Mouse (Mus musculus): ENCODE results near the gene Slc29a4. TPM values are rescaled to one million over a fixed set of nuclear protein-coding genes. Genes with fewer than 3 reads are reported as not detected.
A peak's percentile ranks its signal among the peaks of the same experiment; 100 is the strongest.

The Slc29a4 gene
- polyA plus RNA-seq, 1 experiment, result 0.67 TPM

- no peaks in the 10 kb centered on the region for H3K36me3 ChIP-seq (ENCODE audit: control insufficient read depth, insufficient read depth, low read length)
- TF ChIP-seq CTCF (IDR thresholded peaks at IDR 0.05; ENCODE audit: control insufficient read depth, insufficient read depth, insufficient replicate concordance, low read depth, low read length), result no peak
- no peak for TF ChIP-seq POLR2A (IDR thresholded peaks at IDR 0.05; ENCODE audit: control insufficient read depth, low read depth, low read length)
- no peak overlapping the region for H3K27ac ChIP-seq (ENCODE audit: control insufficient read depth, insufficient read depth, low read depth, low read length)
- no peaks in the 10 kb centered on the region for H3K27me3 ChIP-seq (ENCODE audit: control insufficient read depth, insufficient read depth, low read length)
- H3K4me1 ChIP-seq (ENCODE audit: control insufficient read depth, insufficient read depth, low read length), result no peaks in the 10 kb centered on the region
- no peak overlapping the region for H3K4me3 ChIP-seq (ENCODE audit: control insufficient read depth, low read depth, low read length)
Observed at GRCm38 (mm10) chr5:142709436-142709835, 17.1 kb downstream of the Slc29a4 start.

- no peak for TF ChIP-seq POLR2A (IDR thresholded peaks at IDR 0.05; ENCODE audit: control insufficient read depth, low read depth, low read length)
- peak; percentile 64; the same call in 1 of the 2 replicates for TF ChIP-seq CTCF (IDR thresholded peaks at IDR 0.05; ENCODE audit: control insufficient read depth, insufficient read depth, insufficient replicate concordance, low read depth, low read length)
- H3K27me3 ChIP-seq (ENCODE audit: control insufficient read depth, insufficient read depth, low read length), result no peaks in the 10 kb centered on the region
- H3K4me1 ChIP-seq (ENCODE audit: control insufficient read depth, insufficient read depth, low read length), result no peaks in the 10 kb centered on the region
- H3K27ac ChIP-seq (ENCODE audit: control insufficient read depth, insufficient read depth, low read depth, low read length), result no peak overlapping the region
- H3K4me3 ChIP-seq (ENCODE audit: control insufficient read depth, low read depth, low read length), result no peak overlapping the region
- no peaks in the 10 kb centered on the region for H3K36me3 ChIP-seq (ENCODE audit: control insufficient read depth, insufficient read depth, low read length)
Observed at GRCm38 (mm10) chr5:142712373-142712772, 20.1 kb downstream of the Slc29a4 start.

GRCm38 (mm10) chr5:142713966-142714365 is 21.7 kb downstream of the Slc29a4 start:
- TF ChIP-seq CTCF (IDR thresholded peaks at IDR 0.05; ENCODE audit: control insufficient read depth, insufficient read depth, insufficient replicate concordance, low read depth, low read length) (peak; percentile 2; the same call in 1 of the 2 replicates), POLR2A (IDR thresholded peaks at IDR 0.05; ENCODE audit: control insufficient read depth, low read depth, low read length) (no peak)
- Histone ChIP-seq H3K4me3 (ENCODE audit: control insufficient read depth, low read depth, low read length) (no peak overlapping the region), H3K4me1 (ENCODE audit: control insufficient read depth, insufficient read depth, low read length) (no peaks in the 10 kb centered on the region), H3K27ac (ENCODE audit: control insufficient read depth, insufficient read depth, low read depth, low read length) (no peak overlapping the region), H3K36me3 (ENCODE audit: control insufficient read depth, insufficient read depth, low read length) (no peaks in the 10 kb centered on the region), H3K27me3 (ENCODE audit: control insufficient read depth, insufficient read depth, low read length) (no peaks in the 10 kb centered on the region)

- TF ChIP-seq CTCF (IDR thresholded peaks at IDR 0.05; ENCODE audit: control insufficient read depth, insufficient read depth, insufficient replicate concordance, low read depth, low read length) (no peak), POLR2A (IDR thresholded peaks at IDR 0.05; ENCODE audit: control insufficient read depth, low read depth, low read length) (no peak)
- H3K4me3 ChIP-seq (ENCODE audit: control insufficient read depth, low read depth, low read length), result no peak overlapping the region
- H3K27me3 ChIP-seq (ENCODE audit: control insufficient read depth, insufficient read depth, low read length), result no peaks in the 10 kb centered on the region
- no peaks in the 10 kb centered on the region for H3K4me1 ChIP-seq (ENCODE audit: control insufficient read depth, insufficient read depth, low read length)
- no peaks in the 10 kb centered on the region for H3K36me3 ChIP-seq (ENCODE audit: control insufficient read depth, insufficient read depth, low read length)
- H3K27ac ChIP-seq (ENCODE audit: control insufficient read depth, insufficient read depth, low read depth, low read length), result no peak overlapping the region
Observed at GRCm38 (mm10) chr5:142715059-142715458, 22.7 kb downstream of the Slc29a4 start.

GRCm38 (mm10) chr5:142716056-142716455 is 23.7 kb downstream of the Slc29a4 start:
- Histone ChIP-seq H3K4me3 (ENCODE audit: control insufficient read depth, low read depth, low read length) (no peak overlapping the region), H3K27ac (ENCODE audit: control insufficient read depth, insufficient read depth, low read depth, low read length) (no peak overlapping the region), H3K4me1 (ENCODE audit: control insufficient read depth, insufficient read depth, low read length) (peaks cover under 1% of the 10 kb centered on the region; the same call in 1 of the 2 replicates), H3K27me3 (ENCODE audit: control insufficient read depth, insufficient read depth, low read length) (no peaks in the 10 kb centered on the region), H3K36me3 (ENCODE audit: control insufficient read depth, insufficient read depth, low read length) (no peaks in the 10 kb centered on the region)
- TF ChIP-seq POLR2A (IDR thresholded peaks at IDR 0.05; ENCODE audit: control insufficient read depth, low read depth, low read length) (no peak), CTCF (IDR thresholded peaks at IDR 0.05; ENCODE audit: control insufficient read depth, insufficient read depth, insufficient replicate concordance, low read depth, low read length) (no peak)

- Histone ChIP-seq H3K27me3 (ENCODE audit: control insufficient read depth, insufficient read depth, low read length) (no peaks in the 10 kb centered on the region), H3K36me3 (ENCODE audit: control insufficient read depth, insufficient read depth, low read length) (no peaks in the 10 kb centered on the region), H3K27ac (ENCODE audit: control insufficient read depth, insufficient read depth, low read depth, low read length) (no peak overlapping the region), H3K4me1 (ENCODE audit: control insufficient read depth, insufficient read depth, low read length) (peaks cover 10% of the 10 kb centered on the region), H3K4me3 (ENCODE audit: control insufficient read depth, low read depth, low read length) (no peak overlapping the region)
- peak; percentile 97 for TF ChIP-seq CTCF (IDR thresholded peaks at IDR 0.05; ENCODE audit: control insufficient read depth, insufficient read depth, insufficient replicate concordance, low read depth, low read length)
- TF ChIP-seq POLR2A (IDR thresholded peaks at IDR 0.05; ENCODE audit: control insufficient read depth, low read depth, low read length), result no peak
Observed at GRCm38 (mm10) chr5:142718037-142718436, 25.7 kb downstream of the Slc29a4 start.

- TF ChIP-seq CTCF (IDR thresholded peaks at IDR 0.05; ENCODE audit: control insufficient read depth, insufficient read depth, insufficient replicate concordance, low read depth, low read length) (no peak), POLR2A (IDR thresholded peaks at IDR 0.05; ENCODE audit: control insufficient read depth, low read depth, low read length) (no peak)
- H3K27me3 ChIP-seq (ENCODE audit: control insufficient read depth, insufficient read depth, low read length), result no peaks in the 10 kb centered on the region
- H3K27ac ChIP-seq (ENCODE audit: control insufficient read depth, insufficient read depth, low read depth, low read length), result no peak overlapping the region
- no peaks in the 10 kb centered on the region for H3K36me3 ChIP-seq (ENCODE audit: control insufficient read depth, insufficient read depth, low read length)
- H3K4me3 ChIP-seq (ENCODE audit: control insufficient read depth, low read depth, low read length), result no peak overlapping the region
- H3K4me1 ChIP-seq (ENCODE audit: control insufficient read depth, insufficient read depth, low read length), result peaks cover 10% of the 10 kb centered on the region
Observed at GRCm38 (mm10) chr5:142718486-142718885, 26.2 kb downstream of the Slc29a4 start.

- no peak for TF ChIP-seq CTCF (IDR thresholded peaks at IDR 0.05; ENCODE audit: control insufficient read depth, insufficient read depth, insufficient replicate concordance, low read depth, low read length)
- no peak for TF ChIP-seq POLR2A (IDR thresholded peaks at IDR 0.05; ENCODE audit: control insufficient read depth, low read depth, low read length)
- Histone ChIP-seq H3K4me3 (ENCODE audit: control insufficient read depth, low read depth, low read length) (no peak overlapping the region), H3K27me3 (ENCODE audit: control insufficient read depth, insufficient read depth, low read length) (no peaks in the 10 kb centered on the region), H3K4me1 (ENCODE audit: control insufficient read depth, insufficient read depth, low read length) (peaks cover 13% of the 10 kb centered on the region), H3K36me3 (ENCODE audit: control insufficient read depth, insufficient read depth, low read length) (no peaks in the 10 kb centered on the region), H3K27ac (ENCODE audit: control insufficient read depth, insufficient read depth, low read depth, low read length) (no peak overlapping the region)
Observed at GRCm38 (mm10) chr5:142719897-142720296, 27.6 kb downstream of the Slc29a4 start.
